Mouse (Mus musculus): ENCODE results near the gene Olfr1242.

Gene Olfr1242

GRCm38 (mm10) chr2:89498235-89498634, at the start of gene Olfr1242:
TSS of gene Olfr1242 (minus strand) at chr2:89498335.
- DNase-seq (ENCODE audit: low spot score in 2 of 2): no peak

- no peak for DNase-seq (ENCODE audit: low spot score in 2 of 2)
These were observed 46.4 kb upstream of the Olfr1242 start for GRCm38 (mm10) chr2:89544516-89544915.

GRCm38 (mm10) chr2:89539923-89540322, 41.8 kb upstream of the Olfr1242 start:
- no peak for DNase-seq (ENCODE audit: low spot score in 2 of 2)

- DNase-seq (ENCODE audit: low spot score in 2 of 2): no peak
These were observed 33.3 kb upstream of the Olfr1242 start, which contains the start of gene Olfr1243 for GRCm38 (mm10) chr2:89531387-89531786. TSS of gene Olfr1243 (minus strand) at chr2:89531487.

GRCm38 (mm10) chr2:89487026-89487425, 11.1 kb downstream of the Olfr1242 start, which contains the start of gene Olfr1241:
TSS of gene Olfr1241 (minus strand) at chr2:89487126.
- DNase-seq (ENCODE audit: low spot score in 2 of 2): no peak

- DNase-seq (ENCODE audit: low spot score in 2 of 2): no peak
These were observed 55.2 kb downstream of the Olfr1242 start, which contains the start of gene Olfr1240 for GRCm38 (mm10) chr2:89442900-89443299. TSS of gene Olfr1240 (minus strand) at chr2:89443000.
